Comparison of ENCODE assay signal across 9 mouse cellular contexts in genomic region chr5:114474741-114475491, GRCm38 (mm10). TPM values are rescaled to one million over a fixed set of nuclear protein-coding genes. Genes with fewer than 3 reads are reported as not detected.
A peak's percentile ranks its signal among the peaks of the same experiment; 100 is the strongest.
DNase-seq lines count a peak whose midpoint lies in the region; ATAC-seq lines count a peak whose summit lies in the region.
"Had no signal": no experiment of that assay in that cellular context is flagged by ENCODE, and none has a peak within 500 bp of the region (broad histone marks: within the 10 kb centered on the region; RNA-seq: fewer than 3 reads in every experiment).

No protein-coding gene starts in this region.

- H3K36me3 ChIP-seq in embryonic facial prominence, embryonic 14.5 days (ENCODE audit: control insufficient read depth, insufficient read depth, low read length), result no peaks in the 10 kb centered on the region
- no peaks in the 10 kb centered on the region for H3K36me3 ChIP-seq in midbrain, embryonic 16.5 days (ENCODE audit: control insufficient read depth, insufficient read depth, low read length)

- H3K4me2 ChIP-seq in embryonic facial prominence, embryonic 14.5 days (ENCODE audit: low read depth, low read length), result peak overlapping the region; percentile 12; the same call in 1 of the 2 replicates
- peak overlapping the region; percentile 7 for H3K4me2 ChIP-seq in midbrain, embryonic 16.5 days (ENCODE audit: low read length)

- 49% methylated on average over 35 of the region's 35 CpGs for WGBS in embryonic facial prominence, embryonic 14.5 days
- 38% methylated on average over 35 of the region's 35 CpGs for WGBS in midbrain, embryonic 16.5 days

- no peaks in the 10 kb centered on the region; the same call in 1 of the 2 replicates for H3K27me3 ChIP-seq in embryonic facial prominence, embryonic 14.5 days (replicated peaks; ENCODE audit: control insufficient read depth, insufficient read depth, low read length)
- no peaks in the 10 kb centered on the region; the same call in 1 of the 2 replicates for H3K27me3 ChIP-seq in midbrain, embryonic 16.5 days (ENCODE audit: control insufficient read depth, insufficient read depth, low read depth, low read length)

- peak; percentile 20; the same call in 1 of the 2 replicates for ATAC-seq in embryonic facial prominence, embryonic 14.5 days (ENCODE audit: low read depth)
- ATAC-seq in midbrain, embryonic 16.5 days, result 0 out of 2 replicates have a peak, but pooled peaks have one; percentile 43

- H3K4me1 ChIP-seq in embryonic facial prominence, embryonic 14.5 days (ENCODE audit: control insufficient read depth, insufficient read depth, low read length), result peaks cover 4% of the 10 kb centered on the region; the same call in 1 of the 2 replicates
- H3K4me1 ChIP-seq in midbrain, embryonic 16.5 days (ENCODE audit: control insufficient read depth, insufficient read depth, low read length), result peaks cover 9% of the 10 kb centered on the region

- no peak overlapping the region for H3K4me3 ChIP-seq in embryonic facial prominence, embryonic 14.5 days (ENCODE audit: low read depth, low read length)
- H3K4me3 ChIP-seq in midbrain, embryonic 16.5 days (ENCODE audit: low read depth, low read length), result no peak overlapping the region

- DNase-seq in left cerebral cortex, postnatal 25 days (ENCODE audit: low spot score in 2 of 2), result peak; percentile 39 to 58
- no peak for DNase-seq in left cerebral cortex, postnatal 4 days
- peak; percentile 27 for DNase-seq in embryonic facial prominence, embryonic 14.5 days (ENCODE audit: low spot score)
- peak; percentile 48 for DNase-seq in kidney, adult 9 months
- DNase-seq in frontal cortex, postnatal 14 days (ENCODE audit: low spot score in 2 of 2), result no peak
- no peak for DNase-seq in ovary, postnatal 10 days (ENCODE audit: low spot score)
- DNase-seq in frontal cortex, postnatal 10 days (ENCODE audit: low spot score in 2 of 2), result no peak
- DNase-seq: lung, postnatal 10 days had no signal

- intact Hi-C loops in left cerebral cortex, postnatal 25 days (cut with DNase I), result no loop called here
- intact Hi-C loops in left cerebral cortex, postnatal 4 days (cut with DNase I), result no loop called here

- H3K27ac ChIP-seq in embryonic facial prominence, embryonic 14.5 days (replicated peaks; ENCODE audit: low read depth, low read length), result no peak overlapping the region
- H3K27ac ChIP-seq in midbrain, embryonic 16.5 days (ENCODE audit: low read length), result no peak overlapping the region

- H3K9me3 ChIP-seq in embryonic facial prominence, embryonic 14.5 days (ENCODE audit: control insufficient read depth, low read length), result 0 out of 2 replicates have a peak, but pooled peaks cover 5% of the 10 kb centered on the region
- H3K9me3 ChIP-seq in midbrain, embryonic 16.5 days (replicated peaks; ENCODE audit: control insufficient read depth, low read length, poor library complexity, severe bottlenecking), result no peaks in the 10 kb centered on the region

- H3K9ac ChIP-seq in embryonic facial prominence, embryonic 14.5 days (ENCODE audit: low read depth, low read length), result no peak overlapping the region
- H3K9ac ChIP-seq in midbrain, embryonic 16.5 days (ENCODE audit: low read depth, low read length), result 0 out of 2 replicates have a peak overlapping the region, but pooled peaks have one; percentile 7

RNA-seq across cellular contexts. Expression of gene Mvk, which starts 30.8 kb away (rescaled TPM):
- 10 to 100 TPM; 28.0 to 29.0 TPM for total RNA-seq in left cerebral cortex, postnatal 25 days (2021)
- 10 to 100 TPM; 72.5 to 75.3 TPM for total RNA-seq in left cerebral cortex, postnatal 4 days (2021)
- 42.6 and 48.2 TPM in 2 replicates for polyA plus RNA-seq in embryonic facial prominence, embryonic 14.5 days (2014; fragmentation: Nextera tagmentation; extraction: Ambion mirVana)
- 72.6 and 77.0 TPM in 2 replicates for polyA plus RNA-seq in midbrain, embryonic 16.5 days (2015; fragmentation: Nextera tagmentation; extraction: Ambion mirVana)

RNA-seq across cellular contexts. Expression of gene Mmab, which starts 31.1 kb away (rescaled TPM):
- total RNA-seq in left cerebral cortex, postnatal 25 days (2021), result 10 to 100 TPM; 19.2 to 20.3 TPM
- total RNA-seq in left cerebral cortex, postnatal 4 days (2021), result 10 to 100 TPM; 26.8 to 28.8 TPM
- 26.1 and 30.8 TPM in 2 replicates for polyA plus RNA-seq in embryonic facial prominence, embryonic 14.5 days (2014; fragmentation: Nextera tagmentation; extraction: Ambion mirVana)
- 35.9 and 38.7 TPM in 2 replicates for polyA plus RNA-seq in midbrain, embryonic 16.5 days (2015; fragmentation: Nextera tagmentation; extraction: Ambion mirVana)

Comparison
In these comparisons a context has a peak if more than half of its experiments do, and no peak if none do; other contexts are left out.
1. DNase-seq: peak in left cerebral cortex, postnatal 25 days (2 of 2), embryonic facial prominence, embryonic 14.5 days (single experiment) and kidney, adult 9 months (single experiment); none in left cerebral cortex, postnatal 4 days (single experiment), frontal cortex, postnatal 14 days (0 of 2), ovary, postnatal 10 days (single experiment) and frontal cortex, postnatal 10 days (0 of 2).